Mouse (Mus musculus) spleen, adult 2 months (tissue): ENCODE data around the gene Vopp1.

ENCODE experiments used
- CTCF ChIP-seq: fragments of 200-500 bp; IDR thresholded peaks from 2 replicates; pipeline ENCODE4 v1.5.1; 2011; ENCODE audit warnings: mild to moderate bottlenecking, inconsistent platforms; ENCODE audit not compliant: insufficient read depth, insufficient read length, insufficient replicate concordance; ENCODE audit errors: extremely low read depth
- POLR2A ChIP-seq: fragments of 200-500 bp; IDR thresholded peaks from 2 replicates; pipeline ENCODE4 v1.6.1; 2011; ENCODE audit warnings: low read depth, low read length, inconsistent platforms

GRCm38 (mm10) chr6:57703703-57704102 is 121.3 kb downstream of the Vopp1 start:
- no peak for TF ChIP-seq CTCF
- no peak for TF ChIP-seq POLR2A
